Mouse (Mus musculus): ENCODE results near the gene Ddx4. TPM values are rescaled to one million over a fixed set of nuclear protein-coding genes. Genes with fewer than 3 reads are reported as not detected.

The Ddx4 gene
- total RNA-seq, 2 experiments from 2014 or later = 0.13 to 1.1 TPM

DNA sequence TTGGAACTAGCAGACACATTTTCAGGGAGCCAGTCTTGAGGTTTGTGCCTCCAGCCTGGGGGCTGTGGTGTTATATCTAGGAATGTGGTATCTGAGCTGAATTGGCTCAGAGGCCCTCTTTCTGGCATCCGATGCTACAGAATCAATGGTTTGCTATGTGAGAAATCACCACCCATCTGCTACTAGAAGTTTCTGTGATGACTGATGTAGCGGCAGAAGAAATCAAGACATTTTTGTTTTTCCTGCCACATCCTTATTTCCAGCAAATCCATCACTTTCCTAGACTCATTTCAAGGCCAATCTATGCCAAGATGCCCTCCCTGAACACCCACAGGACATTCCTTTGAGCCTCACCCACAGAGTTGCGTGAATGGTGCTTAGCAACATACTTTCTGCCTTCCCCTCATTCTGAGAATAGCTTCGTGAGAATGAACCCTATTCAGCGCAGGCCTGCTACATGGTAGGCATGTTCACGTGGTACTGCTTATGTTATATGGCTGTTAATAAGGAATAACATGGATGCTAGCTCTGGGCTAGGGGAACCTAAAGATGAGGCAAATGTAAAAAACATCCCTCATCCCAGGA lies 91.6 kb downstream of the Ddx4 start:
- no peak for DNase-seq (ENCODE audit: low spot score in 2 of 2)

DNA sequence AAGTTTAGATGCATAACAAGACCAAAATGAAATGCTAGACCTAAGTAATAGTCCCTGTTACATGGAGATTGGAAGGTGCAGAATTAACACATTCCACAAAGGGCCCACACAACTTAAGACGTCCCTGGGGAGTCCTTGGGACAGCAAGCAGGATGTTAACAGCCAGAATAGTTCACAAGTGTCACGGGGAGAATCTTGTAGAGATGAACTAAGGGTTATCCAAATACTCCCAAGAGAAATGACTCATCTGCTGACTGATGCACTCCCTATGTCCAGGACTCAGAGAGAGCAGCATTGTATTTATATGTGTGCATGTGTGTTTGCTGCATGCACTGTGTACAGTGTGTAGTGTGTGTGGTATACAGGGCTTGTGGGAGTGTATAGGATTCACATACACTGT lies 95.8 kb downstream of the Ddx4 start:
- DNase-seq (ENCODE audit: low spot score in 2 of 2) = no peak

DNA sequence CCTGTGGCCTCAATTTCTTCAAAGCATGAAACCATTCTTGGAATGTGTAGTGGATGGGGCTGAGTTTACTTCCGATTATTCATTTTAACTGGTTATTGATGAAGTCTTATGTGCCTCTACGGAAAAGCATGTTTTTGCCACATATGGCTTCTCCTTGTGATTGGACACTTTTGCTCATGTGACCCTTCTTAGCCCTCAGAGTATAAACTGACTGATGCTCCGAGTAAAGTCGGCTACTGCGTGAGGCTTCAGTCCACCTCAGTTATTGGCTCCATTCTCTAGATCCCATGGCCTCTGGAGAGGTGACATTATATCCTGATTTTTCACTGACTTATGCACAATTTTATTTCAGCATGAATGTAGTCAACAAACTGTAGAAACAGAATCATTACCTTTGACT lies 99.0 kb downstream of the Ddx4 start:
- DNase-seq (ENCODE audit: low spot score in 2 of 2) = no peak

DNA sequence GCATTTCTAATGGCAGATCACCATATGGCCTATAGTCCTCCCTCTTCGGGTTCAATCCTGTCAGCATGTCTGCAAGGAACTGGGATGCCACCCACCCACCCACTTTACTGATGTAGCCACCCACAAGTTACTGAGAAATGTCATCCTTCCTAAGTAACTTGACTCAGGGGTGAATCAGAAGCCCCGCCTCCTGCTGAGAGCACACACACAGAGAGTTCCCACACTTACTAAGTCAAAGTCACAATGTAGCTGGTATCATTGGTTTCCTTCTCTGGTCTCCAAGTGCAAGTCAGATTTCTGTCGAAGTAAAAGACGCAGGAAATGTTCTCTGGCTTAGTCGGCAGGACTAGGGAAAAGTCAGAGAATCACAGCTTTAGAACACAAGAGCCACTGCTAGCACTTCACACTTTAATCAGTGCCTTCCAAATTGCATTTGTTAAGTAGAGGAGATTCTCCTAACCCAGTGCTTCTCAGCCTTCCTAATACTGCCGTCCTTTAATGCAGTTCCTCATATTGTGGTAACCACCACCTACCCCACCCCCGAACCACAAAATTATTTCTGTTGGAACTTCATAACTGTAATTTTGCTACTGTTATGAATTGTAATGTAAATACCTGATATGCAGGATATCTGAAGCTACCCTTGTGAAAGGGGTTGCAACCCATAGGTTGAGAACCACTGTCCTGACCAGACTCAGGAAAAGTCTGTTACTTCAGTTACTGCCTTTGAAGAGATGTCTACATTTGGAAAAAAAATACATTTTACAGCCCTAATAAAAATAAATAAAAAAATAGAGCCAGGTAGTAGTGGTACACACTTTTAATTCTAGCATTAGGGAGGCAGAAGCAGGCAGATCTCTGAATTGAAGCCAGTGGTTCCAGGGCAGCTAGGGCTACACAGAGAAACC lies 100.4 kb downstream of the Ddx4 start:
- no peak for DNase-seq (ENCODE audit: low spot score in 2 of 2)

Other genes starting within 250 kb of the Ddx4 start
- 100 to 1,000 TPM; 266 to 319 TPM for gene Il6st, start 188.4 kb downstream of the Ddx4 start, total RNA-seq (2021)
- under 1 TPM; 0.33 to 0.70 TPM for gene Il31ra, start 58.1 kb downstream of the Ddx4 start, total RNA-seq (2021)
- 10 to 100 TPM; 13.2 to 20.9 TPM for gene Slc38a9, start 8.3 kb upstream of the Ddx4 start, total RNA-seq (2021)
- gene Plpp1, start 148.3 kb upstream of the Ddx4 start, total RNA-seq (2021) = 100 to 1,000 TPM; 193 to 238 TPM